9 mouse cellular contexts compared by ENCODE assay signal in genomic region chr5:139387329-139388194, GRCm38 (mm10). TPM values are rescaled to one million over a fixed set of nuclear protein-coding genes. Genes with fewer than 3 reads are reported as not detected.
DNase-seq lines count a peak whose midpoint lies in the region; ATAC-seq and TF ChIP-seq lines count a peak whose summit lies in the region.
"Had no signal": no experiment of that assay in that cellular context is flagged by ENCODE, and none has a peak within 500 bp of the region (broad histone marks: within the 10 kb centered on the region; RNA-seq: fewer than 3 reads in every experiment).

No protein-coding gene starts in this region.

- peaks cover 54% of the 10 kb centered on the region for H3K4me1 ChIP-seq in kidney, adult 2 months (ENCODE audit: control insufficient read depth, insufficient read depth, low read length)
- H3K4me1 ChIP-seq in embryonic facial prominence, embryonic 11.5 days (ENCODE audit: control insufficient read depth, insufficient read depth, low read length) = peaks cover 2% of the 10 kb centered on the region; the same call in 1 of the 2 replicates
- H3K4me1 ChIP-seq in hindbrain, embryonic 15.5 days (replicated peaks) = peaks cover 56% of the 10 kb centered on the region
- peaks cover 28% of the 10 kb centered on the region for H3K4me1 ChIP-seq in lung, embryonic 14.5 days (ENCODE audit: insufficient read depth)

- no peak overlapping the region for H3K9ac ChIP-seq in embryonic facial prominence, embryonic 11.5 days (replicated peaks; ENCODE audit: low read length)
- H3K9ac ChIP-seq in hindbrain, embryonic 15.5 days = no peak overlapping the region
- H3K9ac ChIP-seq in lung, embryonic 14.5 days = no peak overlapping the region

- 73% methylated on average over 10 of the region's 10 CpGs for WGBS in kidney, adult 2 months
- WGBS in embryonic facial prominence, embryonic 11.5 days = 83% methylated on average over 10 of the region's 10 CpGs
- 81% methylated on average over 10 of the region's 10 CpGs for WGBS in hindbrain, embryonic 15.5 days
- 74% methylated on average over 10 of the region's 10 CpGs for WGBS in lung, embryonic 14.5 days

- TF ChIP-seq POLR2A in kidney, adult 2 months (IDR thresholded peaks at IDR 0.05; ENCODE audit: low read depth, low read length) = no peak

- H3K27me3 ChIP-seq in kidney, adult 2 months (replicated peaks; ENCODE audit: control insufficient read depth, insufficient read depth, low read length) = no peaks in the 10 kb centered on the region
- no peaks in the 10 kb centered on the region for H3K27me3 ChIP-seq in embryonic facial prominence, embryonic 11.5 days (ENCODE audit: control insufficient read depth, insufficient read depth, low read length)
- no peaks in the 10 kb centered on the region for H3K27me3 ChIP-seq in hindbrain, embryonic 15.5 days
- H3K27me3 ChIP-seq in lung, embryonic 14.5 days (ENCODE audit: insufficient read depth, low read length) = no peaks in the 10 kb centered on the region

- H3K4me2 ChIP-seq in embryonic facial prominence, embryonic 11.5 days (ENCODE audit: low read depth, low read length) = no peak overlapping the region
- no peak overlapping the region for H3K4me2 ChIP-seq in hindbrain, embryonic 15.5 days
- 0 out of 2 replicates have a peak overlapping the region, but pooled peaks have one; percentile 12 for H3K4me2 ChIP-seq in lung, embryonic 14.5 days

- H3K4me3 ChIP-seq in kidney, adult 2 months (ENCODE audit: insufficient read depth, low read depth, low read length) = no peak overlapping the region
- H3K4me3 ChIP-seq in embryonic facial prominence, embryonic 11.5 days (ENCODE audit: low read depth, low read length) = no peak overlapping the region
- H3K4me3 ChIP-seq in hindbrain, embryonic 15.5 days = no peak overlapping the region
- H3K4me3 ChIP-seq in lung, embryonic 14.5 days (ENCODE audit: low read depth, low read length) = no peak overlapping the region

- ATAC-seq in embryonic facial prominence, embryonic 11.5 days (replicated peaks; ENCODE audit: insufficient number of reproducible peaks, low FRiP score, low TSS enrichment, low read depth) = no peak
- no peak for ATAC-seq in hindbrain, embryonic 15.5 days (ENCODE audit: low FRiP score, low read depth)
- ATAC-seq in lung, embryonic 14.5 days (ENCODE audit: insufficient read depth) = no peak

- no peaks in the 10 kb centered on the region for H3K9me3 ChIP-seq in embryonic facial prominence, embryonic 11.5 days (replicated peaks; ENCODE audit: control insufficient read depth, low read length)
- no peaks in the 10 kb centered on the region for H3K9me3 ChIP-seq in hindbrain, embryonic 15.5 days
- no peaks in the 10 kb centered on the region for H3K9me3 ChIP-seq in lung, embryonic 14.5 days (ENCODE audit: low read depth, low read length)

- peak overlapping the region; percentile 42 for H3K27ac ChIP-seq in kidney, adult 2 months (ENCODE audit: insufficient read depth, low read depth, low read length)
- 0 out of 2 replicates have a peak overlapping the region, but pooled peaks have one; percentile 3 for H3K27ac ChIP-seq in embryonic facial prominence, embryonic 11.5 days (replicated peaks; ENCODE audit: low read depth, low read length)
- peak overlapping the region; percentile 80 for H3K27ac ChIP-seq in hindbrain, embryonic 15.5 days (replicated peaks)
- peak overlapping the region; percentile 86 for H3K27ac ChIP-seq in lung, embryonic 14.5 days (ENCODE audit: low read depth)

- H3K36me3 ChIP-seq in kidney, adult 2 months (ENCODE audit: control insufficient read depth, insufficient read depth, low read length) = no peaks in the 10 kb centered on the region
- no peaks in the 10 kb centered on the region for H3K36me3 ChIP-seq in embryonic facial prominence, embryonic 11.5 days (replicated peaks; ENCODE audit: control insufficient read depth, insufficient read depth, low read depth, low read length)
- no peaks in the 10 kb centered on the region for H3K36me3 ChIP-seq in hindbrain, embryonic 15.5 days
- H3K36me3 ChIP-seq in lung, embryonic 14.5 days (ENCODE audit: insufficient read depth) = peaks cover 2% of the 10 kb centered on the region; the same call in 1 of the 2 replicates

- DNase-seq in kidney, adult 2 months = no peak
- no peak for DNase-seq in kidney, adult 11 months
- DNase-seq in embryonic facial prominence, embryonic 11.5 days (ENCODE audit: low spot score) = no peak
- DNase-seq in lung, embryonic 14.5 days = peak; percentile 41
- no peak for DNase-seq in adrenal gland, adult 2 months
- no peak for DNase-seq in layer of hippocampus, adult 9-11 months
- DNase-seq in thymus, postnatal 10 days (ENCODE audit: low spot score in 2 of 2) = no peak

- no peak for TF ChIP-seq CTCF in kidney, adult 2 months (conservative IDR thresholded peaks at IDR 0.05; ENCODE audit: insufficient read depth, insufficient read length, low read depth, low read length)
- no peak for TF ChIP-seq CTCF in lung, embryonic 14.5 days (IDR thresholded peaks at IDR 0.05; ENCODE audit: low read depth)

RNA-seq across cellular contexts. Expression of gene Gpr146, which starts 10.1 kb away (rescaled TPM):
- 39.1 and 43.0 TPM in 2 replicates for polyA plus RNA-seq in kidney, adult 2 months (2012; rRNA removed)
- 1.6 and 1.7 TPM in 2 replicates for polyA plus RNA-seq in embryonic facial prominence, embryonic 11.5 days (2014; fragmentation: Nextera tagmentation; extraction: Ambion mirVana)
- 2.6 and 2.9 TPM in 2 replicates for polyA plus RNA-seq in hindbrain, embryonic 15.5 days (2015; fragmentation: Nextera tagmentation; extraction: Ambion mirVana)
- 3.5 and 4.3 TPM in 2 replicates for polyA plus RNA-seq in lung, embryonic 14.5 days (2014; fragmentation: Nextera tagmentation; extraction: Ambion mirVana)
- total RNA-seq in adrenal gland, adult 2 months (2021) = 10 to 100 TPM in 1 of 2 experiments, 1 to 10 TPM in 1; 9.2 to 21.2 TPM
- 31.4 and 33.8 TPM in 2 replicates for polyA plus RNA-seq in adrenal gland, adult 2 months (2012; rRNA removed)

RNA-seq across cellular contexts. Expression of gene C130050O18Rik, which starts 17.5 kb away (rescaled TPM):
- 3.0 and 4.3 TPM in 2 replicates for polyA plus RNA-seq in kidney, adult 2 months (2012; rRNA removed)
- 0.18 and 0.27 TPM in 2 replicates for polyA plus RNA-seq in embryonic facial prominence, embryonic 11.5 days (2014; fragmentation: Nextera tagmentation; extraction: Ambion mirVana)
- 0.22 and 0.43 TPM in 2 replicates for polyA plus RNA-seq in hindbrain, embryonic 15.5 days (2015; fragmentation: Nextera tagmentation; extraction: Ambion mirVana)
- 1.1 TPM in 2 replicates for polyA plus RNA-seq in lung, embryonic 14.5 days (2014; fragmentation: Nextera tagmentation; extraction: Ambion mirVana)
- total RNA-seq in adrenal gland, adult 2 months (2021) = 1 to 10 TPM in 1 of 2 experiments, under 1 TPM in 1; 0.46 to 1.3 TPM
- polyA plus RNA-seq in adrenal gland, adult 2 months (2012; rRNA removed) = 1.7 and 1.9 TPM in 2 replicates

RNA-seq across cellular contexts. Expression of gene Cyp2w1, which starts 35.1 kb away (rescaled TPM):
- not detected in 2 replicates for polyA plus RNA-seq in kidney, adult 2 months (2012; rRNA removed)
- polyA plus RNA-seq in embryonic facial prominence, embryonic 11.5 days (2014; fragmentation: Nextera tagmentation; extraction: Ambion mirVana) = 0.41 and 0.46 TPM in 2 replicates
- not detected in 2 replicates for polyA plus RNA-seq in hindbrain, embryonic 15.5 days (2015; fragmentation: Nextera tagmentation; extraction: Ambion mirVana)
- not detected in 2 replicates for polyA plus RNA-seq in lung, embryonic 14.5 days (2014; fragmentation: Nextera tagmentation; extraction: Ambion mirVana)
- total RNA-seq in adrenal gland, adult 2 months (2021) = not detected
- polyA plus RNA-seq in adrenal gland, adult 2 months (2012; rRNA removed) = not detected in 2 replicates
- total RNA-seq: left cerebral cortex, postnatal 10 days had no signal

RNA-seq across cellular contexts. Expression of gene Gper1, which starts 35.4 kb away (rescaled TPM):
- polyA plus RNA-seq in kidney, adult 2 months (2012; rRNA removed) = 2.7 and 3.8 TPM in 2 replicates
- 0.42 and 0.82 TPM in 2 replicates for polyA plus RNA-seq in embryonic facial prominence, embryonic 11.5 days (2014; fragmentation: Nextera tagmentation; extraction: Ambion mirVana)
- polyA plus RNA-seq in hindbrain, embryonic 15.5 days (2015; fragmentation: Nextera tagmentation; extraction: Ambion mirVana) = 7.6 and 8.6 TPM in 2 replicates
- 5.5 and 5.9 TPM in 2 replicates for polyA plus RNA-seq in lung, embryonic 14.5 days (2014; fragmentation: Nextera tagmentation; extraction: Ambion mirVana)
- 1 to 10 TPM; 3.4 to 6.4 TPM for total RNA-seq in adrenal gland, adult 2 months (2021)
- 5.2 and 7.2 TPM in 2 replicates for polyA plus RNA-seq in adrenal gland, adult 2 months (2012; rRNA removed)

RNA-seq across cellular contexts. Expression of gene Cox19, which starts 36.3 kb away (rescaled TPM):
- polyA plus RNA-seq in kidney, adult 2 months (2012; rRNA removed) = 114 and 125 TPM in 2 replicates
- polyA plus RNA-seq in embryonic facial prominence, embryonic 11.5 days (2014; fragmentation: Nextera tagmentation; extraction: Ambion mirVana) = 116 and 123 TPM in 2 replicates
- 91.9 and 98.8 TPM in 2 replicates for polyA plus RNA-seq in hindbrain, embryonic 15.5 days (2015; fragmentation: Nextera tagmentation; extraction: Ambion mirVana)
- polyA plus RNA-seq in lung, embryonic 14.5 days (2014; fragmentation: Nextera tagmentation; extraction: Ambion mirVana) = 102 and 106 TPM in 2 replicates
- 10 to 100 TPM; 81.2 to 85.7 TPM for total RNA-seq in adrenal gland, adult 2 months (2021)
- polyA plus RNA-seq in adrenal gland, adult 2 months (2012; rRNA removed) = 97.6 and 107 TPM in 2 replicates

Comparison
In these comparisons a context has a peak if more than half of its experiments do, and no peak if none do; other contexts are left out.
1. H3K27ac ChIP-seq: peak in every context shown above with its lines; median percentile 86 in lung, embryonic 14.5 days; 80 in hindbrain, embryonic 15.5 days; 42 in kidney, adult 2 months; 3 in embryonic facial prominence, embryonic 11.5 days.